Mouse (Mus musculus): ENCODE results near the gene Slc13a3. TPM values are rescaled to one million over a fixed set of nuclear protein-coding genes. Genes with fewer than 3 reads are reported as not detected.

Gene Slc13a3
- total RNA-seq, 1 experiment from 2014 or later = not detected

- no peak for ATAC-seq (ENCODE audit: extremely low read depth, insufficient number of reproducible peaks, low FRiP score, poor library complexity, severe bottlenecking)
Observed at GRCm38 (mm10) chr2:165485826-165486225, 12.8 kb upstream of the Slc13a3 start.

GRCm38 (mm10) chr2:165484152-165484551 lies 11.1 kb upstream of the Slc13a3 start:
- no peak for ATAC-seq (ENCODE audit: extremely low read depth, insufficient number of reproducible peaks, low FRiP score, poor library complexity, severe bottlenecking)

GRCm38 (mm10) chr2:165482003-165482402 lies 9.0 kb upstream of the Slc13a3 start:
- no peak for ATAC-seq (ENCODE audit: extremely low read depth, insufficient number of reproducible peaks, low FRiP score, poor library complexity, severe bottlenecking)

- ATAC-seq (ENCODE audit: extremely low read depth, insufficient number of reproducible peaks, low FRiP score, poor library complexity, severe bottlenecking) = no peak
Observed at GRCm38 (mm10) chr2:165475850-165476249, 2.8 kb upstream of the Slc13a3 start.

- ATAC-seq (ENCODE audit: extremely low read depth, insufficient number of reproducible peaks, low FRiP score, poor library complexity, severe bottlenecking) = no peak
Observed at GRCm38 (mm10) chr2:165475412-165475811, 2.4 kb upstream of the Slc13a3 start.

GRCm38 (mm10) chr2:165471943-165472342 lies 1.1 kb downstream of the Slc13a3 start:
- ATAC-seq (ENCODE audit: extremely low read depth, insufficient number of reproducible peaks, low FRiP score, poor library complexity, severe bottlenecking) = no peak

- ATAC-seq (ENCODE audit: extremely low read depth, insufficient number of reproducible peaks, low FRiP score, poor library complexity, severe bottlenecking) = no peak
Observed at GRCm38 (mm10) chr2:165470167-165470566, 2.9 kb downstream of the Slc13a3 start.

- no peak; the same call in 1 of the 2 replicates for ATAC-seq (ENCODE audit: extremely low read depth, insufficient number of reproducible peaks, low FRiP score, poor library complexity, severe bottlenecking)
Observed at GRCm38 (mm10) chr2:165467824-165468452, 5.1 kb downstream of the Slc13a3 start.

GRCm38 (mm10) chr2:165459663-165460062 lies 13.4 kb downstream of the Slc13a3 start:
- ATAC-seq (ENCODE audit: extremely low read depth, insufficient number of reproducible peaks, low FRiP score, poor library complexity, severe bottlenecking) = no peak

GRCm38 (mm10) chr2:165458189-165458588 lies 14.8 kb downstream of the Slc13a3 start:
- no peak for ATAC-seq (ENCODE audit: extremely low read depth, insufficient number of reproducible peaks, low FRiP score, poor library complexity, severe bottlenecking)

- no peak for ATAC-seq (ENCODE audit: extremely low read depth, insufficient number of reproducible peaks, low FRiP score, poor library complexity, severe bottlenecking)
Observed at GRCm38 (mm10) chr2:165456710-165457109, 16.3 kb downstream of the Slc13a3 start.

- ATAC-seq (ENCODE audit: extremely low read depth, insufficient number of reproducible peaks, low FRiP score, poor library complexity, severe bottlenecking) = no peak; the same call in 1 of the 2 replicates
Observed at GRCm38 (mm10) chr2:165452730-165453693, 20.0 kb downstream of the Slc13a3 start.

- no peak for ATAC-seq (ENCODE audit: extremely low read depth, insufficient number of reproducible peaks, low FRiP score, poor library complexity, severe bottlenecking)
Observed at GRCm38 (mm10) chr2:165448475-165448874, 24.6 kb downstream of the Slc13a3 start.

- ATAC-seq (ENCODE audit: extremely low read depth, insufficient number of reproducible peaks, low FRiP score, poor library complexity, severe bottlenecking) = no peak
Observed at GRCm38 (mm10) chr2:165444861-165445260, 28.2 kb downstream of the Slc13a3 start.

- no peak for ATAC-seq (ENCODE audit: extremely low read depth, insufficient number of reproducible peaks, low FRiP score, poor library complexity, severe bottlenecking)
Observed at GRCm38 (mm10) chr2:165442981-165443380, 30.0 kb downstream of the Slc13a3 start.

GRCm38 (mm10) chr2:165441613-165442012 lies 31.4 kb downstream of the Slc13a3 start:
- no peak for ATAC-seq (ENCODE audit: extremely low read depth, insufficient number of reproducible peaks, low FRiP score, poor library complexity, severe bottlenecking)

GRCm38 (mm10) chr2:165439613-165440012 lies 33.4 kb downstream of the Slc13a3 start:
- ATAC-seq (ENCODE audit: extremely low read depth, insufficient number of reproducible peaks, low FRiP score, poor library complexity, severe bottlenecking) = no peak

GRCm38 (mm10) chr2:165438881-165439280 lies 34.1 kb downstream of the Slc13a3 start:
- ATAC-seq (ENCODE audit: extremely low read depth, insufficient number of reproducible peaks, low FRiP score, poor library complexity, severe bottlenecking) = no peak

- ATAC-seq (ENCODE audit: extremely low read depth, insufficient number of reproducible peaks, low FRiP score, poor library complexity, severe bottlenecking) = no peak
Observed at GRCm38 (mm10) chr2:165428694-165429093, 44.3 kb downstream of the Slc13a3 start.

- ATAC-seq (ENCODE audit: extremely low read depth, insufficient number of reproducible peaks, low FRiP score, poor library complexity, severe bottlenecking) = no peak
Observed at GRCm38 (mm10) chr2:165420195-165420594, 52.8 kb downstream of the Slc13a3 start.

All from neutrophil, adult 5-6 weeks (primary cell).